Mouse (Mus musculus): ENCODE results near the gene Ttc27. TPM values are rescaled to one million over a fixed set of nuclear protein-coding genes. Genes with fewer than 3 reads are reported as not detected.
"Not testable (repeated sequence)": the region's sequence is repeated elsewhere in the genome, so short reads cannot be mapped to it uniquely, and the experiment has no call there.

Ttc27 gene
- 17.5 and 21.3 TPM in 2 replicates for polyA plus RNA-seq (2016; fragmentation: Nextera tagmentation; extraction: Ambion mirVana)

GRCm38 (mm10) chr17:74717618-74718151, at the start of gene Ttc27:
Gene Ttc27 (plus strand): TSS chr17:74717732.
- WGBS = under 1% methylated on average over 31 of the region's 31 CpGs
- H3K4me2 ChIP-seq (replicated peaks) = peak within 1 kb of the TSS; percentile 86
- peak within 1 kb of the TSS; percentile 76 for H3K4me3 ChIP-seq
- no peaks in the 10 kb centered on the region for H3K9me3 ChIP-seq
- peak within 1 kb of the TSS; percentile 69 for H3K9ac ChIP-seq
- H3K4me1 ChIP-seq = peaks cover 4% of the 10 kb centered on the region; the same call in 1 of the 2 replicates
- ATAC-seq (ENCODE audit: low FRiP score, low read depth) = peak; percentile 92
- H3K27me3 ChIP-seq (replicated peaks) = peaks cover 10% of the 10 kb centered on the region; the same call in 1 of the 2 replicates
- peaks cover 9% of the 10 kb centered on the region; the same call in 1 of the 2 replicates for H3K36me3 ChIP-seq
- no peak within 1 kb of the TSS for H3K27ac ChIP-seq

- WGBS = 71% methylated on average over 1 of the region's 1 CpGs
- peaks cover 56% of the 10 kb centered on the region for H3K36me3 ChIP-seq
- H3K27me3 ChIP-seq (replicated peaks) = no peaks in the 10 kb centered on the region
- no peak for ATAC-seq (ENCODE audit: low FRiP score, low read depth)
- H3K27ac ChIP-seq = no peak overlapping the region
- no peaks in the 10 kb centered on the region for H3K9me3 ChIP-seq
- H3K4me2 ChIP-seq (replicated peaks) = no peak overlapping the region
- no peak overlapping the region for H3K4me3 ChIP-seq
- no peaks in the 10 kb centered on the region for H3K4me1 ChIP-seq
- H3K9ac ChIP-seq = no peak overlapping the region
Measured at GRCm38 (mm10) chr17:74668010-74668409, 49.5 kb upstream of the Ttc27 start.

GRCm38 (mm10) chr17:74670031-74670430, 47.5 kb upstream of the Ttc27 start:
- no peaks in the 10 kb centered on the region for H3K9me3 ChIP-seq
- H3K9ac ChIP-seq = no peak overlapping the region
- WGBS = 95% methylated on average over 13 of the region's 13 CpGs
- H3K27me3 ChIP-seq (replicated peaks) = no peaks in the 10 kb centered on the region
- H3K4me2 ChIP-seq (replicated peaks) = no peak overlapping the region
- H3K4me3 ChIP-seq = no peak overlapping the region
- no peaks in the 10 kb centered on the region for H3K4me1 ChIP-seq
- H3K36me3 ChIP-seq = peaks cover 39% of the 10 kb centered on the region
- H3K27ac ChIP-seq = no peak overlapping the region
- no peak for ATAC-seq (ENCODE audit: low FRiP score, low read depth)

GRCm38 (mm10) chr17:74672446-74672845, 45.1 kb upstream of the Ttc27 start:
- H3K4me3 ChIP-seq = no peak overlapping the region
- WGBS = 85% methylated on average over 4 of the region's 4 CpGs
- H3K36me3 ChIP-seq = peaks cover 34% of the 10 kb centered on the region
- no peak overlapping the region for H3K4me2 ChIP-seq (replicated peaks)
- H3K4me1 ChIP-seq = no peaks in the 10 kb centered on the region
- no peak overlapping the region for H3K27ac ChIP-seq
- ATAC-seq (ENCODE audit: low FRiP score, low read depth) = no peak
- no peak overlapping the region for H3K9ac ChIP-seq
- H3K27me3 ChIP-seq (replicated peaks) = no peaks in the 10 kb centered on the region
- H3K9me3 ChIP-seq = no peaks in the 10 kb centered on the region

- no peaks in the 10 kb centered on the region for H3K9me3 ChIP-seq
- no peak overlapping the region for H3K4me2 ChIP-seq (replicated peaks)
- H3K4me3 ChIP-seq = no peak overlapping the region
- H3K27ac ChIP-seq = no peak overlapping the region
- H3K36me3 ChIP-seq = peaks cover 39% of the 10 kb centered on the region
- H3K4me1 ChIP-seq = no peaks in the 10 kb centered on the region
- H3K9ac ChIP-seq = no peak overlapping the region
- no peak for ATAC-seq (ENCODE audit: low FRiP score, low read depth)
- H3K27me3 ChIP-seq (replicated peaks) = no peaks in the 10 kb centered on the region
Measured at GRCm38 (mm10) chr17:74673251-74673650, 44.3 kb upstream of the Ttc27 start.

GRCm38 (mm10) chr17:74678061-74678460, 39.5 kb upstream of the Ttc27 start:
- no peak overlapping the region for H3K4me2 ChIP-seq (replicated peaks)
- H3K36me3 ChIP-seq = peaks cover 28% of the 10 kb centered on the region
- no peak overlapping the region for H3K27ac ChIP-seq
- no peak overlapping the region for H3K4me3 ChIP-seq
- WGBS = 95% methylated on average over 8 of the region's 8 CpGs
- H3K4me1 ChIP-seq = no peaks in the 10 kb centered on the region
- no peaks in the 10 kb centered on the region for H3K9me3 ChIP-seq
- H3K27me3 ChIP-seq (replicated peaks) = no peaks in the 10 kb centered on the region
- H3K9ac ChIP-seq = no peak overlapping the region
- ATAC-seq (ENCODE audit: low FRiP score, low read depth) = no peak

GRCm38 (mm10) chr17:74684927-74685326, 32.6 kb upstream of the Ttc27 start:
- 86% methylated on average over 3 of the region's 3 CpGs for WGBS
- H3K4me1 ChIP-seq = no peaks in the 10 kb centered on the region
- H3K4me2 ChIP-seq (replicated peaks) = no peak overlapping the region
- H3K9me3 ChIP-seq = no peaks in the 10 kb centered on the region
- peaks cover 16% of the 10 kb centered on the region for H3K36me3 ChIP-seq
- no peak for ATAC-seq (ENCODE audit: low FRiP score, low read depth)
- no peaks in the 10 kb centered on the region for H3K27me3 ChIP-seq (replicated peaks)
- no peak overlapping the region for H3K9ac ChIP-seq
- H3K27ac ChIP-seq = no peak overlapping the region
- no peak overlapping the region for H3K4me3 ChIP-seq

GRCm38 (mm10) chr17:74688555-74688954, 29.0 kb upstream of the Ttc27 start:
- no peaks in the 10 kb centered on the region for H3K9me3 ChIP-seq
- no peaks in the 10 kb centered on the region for H3K4me1 ChIP-seq
- H3K4me2 ChIP-seq (replicated peaks) = no peak overlapping the region
- no peak for ATAC-seq (ENCODE audit: low FRiP score, low read depth)
- no peaks in the 10 kb centered on the region for H3K27me3 ChIP-seq (replicated peaks)
- no peak overlapping the region for H3K27ac ChIP-seq
- H3K4me3 ChIP-seq = no peak overlapping the region
- peaks cover 38% of the 10 kb centered on the region for H3K36me3 ChIP-seq
- WGBS = 89% methylated on average over 2 of the region's 2 CpGs
- no peak overlapping the region for H3K9ac ChIP-seq

- Histone ChIP-seq H3K36me3 (peaks cover 40% of the 10 kb centered on the region), H3K27ac (no peak overlapping the region)
Measured at GRCm38 (mm10) chr17:74689406-74689805, 28.1 kb upstream of the Ttc27 start.

GRCm38 (mm10) chr17:74701661-74702060, 15.9 kb upstream of the Ttc27 start:
- not testable (repeated sequence) for H3K9ac ChIP-seq; ATAC-seq (ENCODE audit: low FRiP score, low read depth); H3K4me2 ChIP-seq (replicated peaks); H3K9me3 ChIP-seq; H3K4me1 ChIP-seq; H3K4me3 ChIP-seq; H3K27me3 ChIP-seq (replicated peaks); H3K27ac ChIP-seq
- WGBS = 100% methylated on average over 2 of the region's 2 CpGs
- peaks cover 54% of the 10 kb centered on the region for H3K36me3 ChIP-seq

More at GRCm38 (mm10) chr17:74689406-74689805, 28.1 kb upstream of the Ttc27 start:
- H3K9ac ChIP-seq = no peak overlapping the region
- no peaks in the 10 kb centered on the region for H3K27me3 ChIP-seq (replicated peaks)
- WGBS = 94% methylated on average over 4 of the region's 4 CpGs
- no peaks in the 10 kb centered on the region for H3K9me3 ChIP-seq
- ATAC-seq (ENCODE audit: low FRiP score, low read depth) = no peak
- H3K4me1 ChIP-seq = no peaks in the 10 kb centered on the region
- H3K4me3 ChIP-seq = no peak overlapping the region
- H3K4me2 ChIP-seq (replicated peaks) = no peak overlapping the region

- no peak for ATAC-seq (ENCODE audit: low FRiP score, low read depth)
- Histone ChIP-seq H3K9ac (no peak overlapping the region), H3K27me3 (replicated peaks) (no peaks in the 10 kb centered on the region), H3K4me2 (replicated peaks) (no peak overlapping the region), H3K9me3 (no peaks in the 10 kb centered on the region), H3K36me3 (peaks cover 17% of the 10 kb centered on the region), H3K27ac (no peak overlapping the region), H3K4me1 (no peaks in the 10 kb centered on the region), H3K4me3 (no peak overlapping the region)
- 88% methylated on average over 5 of the region's 5 CpGs for WGBS
Measured at GRCm38 (mm10) chr17:74705480-74705879, 12.1 kb upstream of the Ttc27 start.

- Histone ChIP-seq H3K9ac (no peak overlapping the region), H3K4me2 (replicated peaks) (no peak overlapping the region), H3K4me3 (no peak overlapping the region), H3K27me3 (replicated peaks) (no peaks in the 10 kb centered on the region), H3K36me3 (peaks cover 9% of the 10 kb centered on the region), H3K9me3 (no peaks in the 10 kb centered on the region), H3K4me1 (no peaks in the 10 kb centered on the region), H3K27ac (no peak overlapping the region)
- no peak for ATAC-seq (ENCODE audit: low FRiP score, low read depth)
Measured at GRCm38 (mm10) chr17:74706593-74706992, 10.9 kb upstream of the Ttc27 start.

- Histone ChIP-seq H3K27ac (no peak overlapping the region), H3K4me1 (no peaks in the 10 kb centered on the region)
- WGBS = 89% methylated on average over 7 of the region's 7 CpGs
Measured at GRCm38 (mm10) chr17:74707637-74708152, 9.8 kb upstream of the Ttc27 start.

More at GRCm38 (mm10) chr17:74707637-74708152, 9.8 kb upstream of the Ttc27 start:
- no peak for ATAC-seq (ENCODE audit: low FRiP score, low read depth)
- Histone ChIP-seq H3K27me3 (replicated peaks) (no peaks in the 10 kb centered on the region), H3K4me2 (replicated peaks) (no peak overlapping the region), H3K4me3 (no peak overlapping the region), H3K9ac (no peak overlapping the region), H3K9me3 (no peaks in the 10 kb centered on the region), H3K36me3 (peaks cover 3% of the 10 kb centered on the region)

Measured in neural tube, embryonic 12.5 days (tissue).